Mouse (Mus musculus) frontal cortex, adult 2 months (tissue): ENCODE measurements at regions not wholly inside any gene's neighbourhood (a gene's known extent, or its start where the extent isn't known, plus 50 kb on each side); places are given as distances from the start of the nearest gene placed in this dataset.

ENCODE experiments used
- DNase-seq, 2 experiments: peaks; one replicate each; pipeline ENCODE4 v3.0.0; 2022; ENCODE audit warnings: low spot score in 1 of 2; ENCODE audit errors: extremely low spot score in 1 of 2

DNA sequence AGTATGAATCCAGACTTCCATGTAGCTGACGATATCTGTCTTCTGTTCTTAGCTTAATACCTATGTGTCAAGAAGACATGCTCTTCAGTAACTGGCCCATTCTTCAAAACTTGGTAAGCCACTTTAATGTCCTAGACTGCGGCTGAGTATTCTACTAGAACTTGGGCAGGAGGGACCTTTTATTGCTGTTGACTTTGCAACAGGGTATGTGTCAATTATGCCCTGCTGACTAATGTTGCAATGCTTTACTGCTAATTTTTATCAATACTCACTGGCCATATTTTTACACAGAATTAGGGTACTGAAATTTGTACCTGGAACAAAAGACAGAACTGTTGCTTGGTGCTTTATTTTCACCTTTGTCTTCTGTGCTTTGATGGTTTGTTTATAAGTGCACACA lies 746.9 kb downstream of the Ppargc1a start:
- no peak for DNase-seq

DNA sequence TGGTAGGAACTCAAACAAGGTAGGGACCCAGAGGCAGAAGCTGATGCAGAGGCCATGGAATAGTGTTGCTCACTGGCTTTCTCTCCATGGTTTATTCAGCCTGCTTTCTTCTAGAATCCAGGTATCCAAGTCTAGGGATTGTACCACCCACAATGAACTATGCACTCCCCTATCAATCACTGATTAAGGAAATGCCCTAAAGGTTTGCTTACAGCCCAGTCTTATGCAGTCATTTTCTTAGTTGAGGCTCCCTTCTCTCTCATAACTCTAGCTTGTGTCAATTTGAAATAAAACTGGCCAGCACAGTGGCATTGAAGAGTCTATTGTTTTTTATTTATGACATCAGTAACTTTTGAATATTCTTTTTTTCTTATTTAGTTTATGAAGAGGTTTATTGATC lies 747.6 kb downstream of the Ppargc1a start:
- no peak for DNase-seq

DNA sequence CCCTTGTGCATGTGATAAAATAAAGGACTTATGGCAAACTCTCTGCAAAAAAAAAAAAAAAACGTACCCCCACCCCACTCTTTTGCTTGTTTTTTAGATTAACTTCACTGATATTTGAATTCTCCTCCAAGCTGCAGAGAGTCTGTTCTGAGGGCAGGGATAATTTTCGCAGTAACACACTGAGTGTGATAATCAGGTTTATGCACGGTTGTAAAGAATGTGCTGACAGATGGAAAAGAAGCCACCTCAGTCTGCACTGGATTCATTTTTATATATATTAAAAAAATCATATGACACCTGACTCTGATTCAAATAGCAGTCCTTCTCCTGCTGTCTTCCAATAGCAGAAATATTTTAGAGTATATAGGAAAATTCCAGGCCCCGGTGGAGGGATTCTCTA lies 736.5 kb upstream of the Adgra3 start:
- DNase-seq: no peak

DNA sequence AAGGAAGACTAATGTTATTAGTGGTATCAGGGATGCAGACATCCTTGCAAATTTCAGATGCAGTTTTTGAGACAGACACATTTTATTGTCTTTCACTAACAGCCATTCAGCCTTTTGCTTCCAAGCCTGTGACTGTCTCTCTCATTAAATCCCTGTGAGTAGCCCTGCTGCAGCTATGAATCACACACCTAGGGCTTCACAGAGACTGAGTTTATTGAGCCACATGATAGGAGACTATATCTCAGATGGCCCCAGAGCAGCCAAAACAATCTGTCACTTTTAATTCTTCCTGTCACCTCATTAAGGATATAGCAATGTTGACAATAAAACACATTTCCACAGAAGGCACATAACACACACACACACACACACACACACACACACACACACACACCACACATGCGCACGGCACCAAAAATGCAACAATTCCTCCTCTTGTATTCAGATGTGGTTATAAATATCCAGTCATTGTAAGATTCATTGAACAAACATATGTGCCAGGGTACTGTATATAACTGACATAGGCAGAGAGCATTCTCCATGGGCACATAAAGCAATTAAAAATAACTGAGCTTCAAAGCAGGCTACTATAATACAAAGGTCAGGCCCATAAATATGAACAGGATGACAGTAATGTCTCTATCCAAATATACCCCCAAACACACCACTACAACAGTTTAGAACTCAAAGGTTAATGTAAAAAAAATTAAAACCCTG lies 735.8 kb upstream of the Adgra3 start:
- DNase-seq: no peak

DNA sequence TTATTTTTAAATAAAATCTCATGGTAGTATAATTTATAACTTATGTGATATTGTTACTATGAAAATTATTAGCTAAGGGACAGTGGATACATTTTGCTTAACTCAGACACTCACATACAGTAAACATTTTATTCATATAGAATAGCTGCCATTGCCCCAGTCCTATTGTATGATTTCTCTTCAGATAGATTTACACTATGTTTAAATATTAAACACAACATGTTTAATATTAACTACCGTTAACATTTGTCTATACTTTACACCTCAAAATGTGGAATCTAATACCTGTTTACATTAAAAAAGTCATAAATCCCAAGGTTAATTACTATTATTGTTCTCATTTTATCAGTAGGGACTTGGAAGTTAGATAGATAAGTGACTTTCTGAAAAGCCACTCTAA lies 734.8 kb upstream of the Adgra3 start:
- DNase-seq: no peak

DNA sequence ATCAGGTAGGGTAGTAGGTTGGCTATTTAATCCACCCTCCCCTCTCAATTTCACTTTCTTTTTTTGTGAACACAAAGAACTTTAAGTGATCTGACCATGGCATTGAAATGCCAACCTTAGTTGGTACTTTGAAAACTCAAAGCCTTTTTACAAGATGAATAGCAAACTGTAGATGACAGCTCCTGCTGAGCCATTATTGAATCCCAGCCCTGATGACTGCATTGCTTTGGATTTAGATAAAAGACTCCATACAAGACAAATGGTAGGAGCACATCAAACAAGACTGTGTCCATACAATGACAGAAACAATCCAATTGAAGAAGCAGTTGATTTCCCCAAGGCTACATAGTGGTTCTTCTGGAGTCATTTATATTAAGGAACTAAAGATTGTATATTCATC lies 726.5 kb upstream of the Adgra3 start:
- DNase-seq: no peak

DNA sequence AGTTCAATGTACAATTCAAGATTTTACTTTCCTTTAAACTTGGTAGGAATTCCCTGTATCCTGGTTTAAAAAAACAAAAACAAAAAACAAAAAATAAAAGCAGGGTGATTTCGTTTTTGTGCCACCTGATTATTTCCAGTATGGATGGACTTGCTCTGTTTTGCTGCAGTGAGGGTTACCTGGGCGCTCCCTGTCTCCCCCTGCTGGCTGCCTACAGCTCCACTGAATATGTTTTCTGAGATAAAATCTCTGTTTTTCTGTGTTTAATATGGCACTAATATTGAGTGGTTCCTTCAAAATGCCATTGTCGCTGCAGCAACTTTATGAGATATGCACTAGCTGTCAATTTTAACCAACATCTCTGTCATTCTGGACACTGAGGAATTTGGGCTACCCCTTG lies 720.3 kb upstream of the Adgra3 start:
- DNase-seq: no peak

DNA sequence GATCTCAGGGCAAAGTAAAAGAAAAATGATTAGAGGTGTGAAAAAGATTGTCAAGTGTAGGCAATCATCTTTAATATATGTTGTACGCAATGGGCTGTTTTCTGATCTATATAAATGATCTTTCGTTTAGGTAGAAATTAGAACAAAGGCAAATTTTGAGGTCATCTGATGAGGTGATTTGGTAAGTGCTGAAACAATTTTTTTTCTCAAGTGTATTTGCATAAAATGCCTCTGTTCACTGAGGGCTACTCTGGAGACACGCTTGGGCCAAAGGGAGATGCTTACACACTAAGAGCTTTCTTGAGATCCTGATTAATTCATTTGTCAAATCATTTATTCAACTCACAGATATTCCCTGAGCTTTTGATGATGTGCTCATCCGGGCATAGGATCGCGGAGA lies 719.4 kb upstream of the Adgra3 start:
- no peak for DNase-seq

DNA sequence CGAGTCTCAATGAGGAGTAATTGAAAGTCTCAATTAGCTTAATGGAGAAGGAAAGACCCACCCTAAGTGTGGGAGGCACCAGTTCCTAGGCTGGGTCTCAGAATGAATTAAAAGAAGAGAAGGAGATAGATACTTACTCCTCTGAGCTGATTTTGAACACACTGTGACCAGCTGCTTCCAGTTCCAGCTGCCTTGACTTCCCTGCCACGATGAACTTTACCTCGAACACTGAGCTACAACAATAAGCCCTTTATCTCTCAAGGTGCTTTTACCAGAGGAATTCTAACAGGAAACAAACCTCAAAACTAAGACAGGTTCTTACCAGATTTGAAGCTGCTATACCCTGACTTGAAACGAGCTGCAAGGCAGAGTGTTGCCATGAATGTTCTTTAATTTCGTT lies 703.5 kb upstream of the Adgra3 start:
- DNase-seq: no peak

DNA sequence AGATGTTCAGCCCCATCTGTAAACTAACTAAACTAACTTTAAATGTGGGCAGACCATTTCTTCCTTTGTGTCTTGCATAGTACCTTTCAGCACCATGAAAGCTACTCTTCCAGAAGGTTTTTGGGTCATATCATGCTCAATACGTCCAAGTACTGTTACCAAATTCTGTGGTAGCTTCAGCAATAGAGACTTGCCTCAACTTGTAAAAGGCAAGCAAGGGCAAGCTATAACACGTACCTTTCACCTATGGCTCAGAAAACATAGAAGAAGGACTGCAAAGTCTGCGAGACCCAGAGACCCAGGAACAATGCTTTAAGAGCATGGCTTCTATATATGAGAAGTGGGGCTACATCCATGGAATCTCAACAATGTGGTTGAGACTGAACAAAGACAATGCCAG lies 701.6 kb upstream of the Adgra3 start:
- DNase-seq: no peak

DNA sequence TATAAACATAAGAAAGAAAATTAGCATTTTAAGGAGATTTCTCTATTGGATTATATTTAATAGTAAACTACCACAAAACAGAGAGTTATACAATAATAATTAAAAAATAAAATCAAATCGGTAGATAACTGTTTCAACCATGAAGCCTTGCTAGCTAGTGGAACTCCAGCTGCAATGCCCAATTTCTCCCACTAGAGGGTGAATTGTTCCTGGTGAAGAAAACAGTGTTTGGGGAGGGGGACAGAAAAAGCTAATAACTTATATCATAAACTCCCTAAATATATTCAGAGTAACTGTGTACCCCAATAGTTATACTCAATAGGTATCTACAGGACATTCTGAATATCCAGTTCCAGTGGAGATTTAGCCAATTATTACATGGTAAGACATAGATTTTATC lies 694.0 kb upstream of the Adgra3 start:
- DNase-seq: peak in 1 of 2 experiments; percentile 58

DNA sequence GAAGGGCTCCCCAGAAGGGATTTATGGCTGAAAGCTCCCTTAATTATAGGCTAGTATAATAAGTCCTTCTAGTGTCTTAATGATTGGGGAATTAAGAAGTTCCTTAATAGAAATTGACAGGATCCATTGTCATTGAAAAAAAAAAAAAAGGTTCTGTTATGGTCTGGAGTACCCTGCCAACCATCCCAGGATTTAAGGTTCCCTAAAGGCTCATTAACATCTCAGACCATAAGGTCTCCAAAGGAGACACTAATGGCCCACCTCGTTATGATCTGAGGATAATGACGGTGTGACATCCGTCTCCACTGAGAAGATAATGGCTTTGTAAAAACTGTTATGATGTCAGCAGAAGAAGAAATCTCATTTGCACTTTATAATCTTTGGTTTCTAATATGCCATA lies 692.6 kb upstream of the Adgra3 start:
- DNase-seq: no peak

DNA sequence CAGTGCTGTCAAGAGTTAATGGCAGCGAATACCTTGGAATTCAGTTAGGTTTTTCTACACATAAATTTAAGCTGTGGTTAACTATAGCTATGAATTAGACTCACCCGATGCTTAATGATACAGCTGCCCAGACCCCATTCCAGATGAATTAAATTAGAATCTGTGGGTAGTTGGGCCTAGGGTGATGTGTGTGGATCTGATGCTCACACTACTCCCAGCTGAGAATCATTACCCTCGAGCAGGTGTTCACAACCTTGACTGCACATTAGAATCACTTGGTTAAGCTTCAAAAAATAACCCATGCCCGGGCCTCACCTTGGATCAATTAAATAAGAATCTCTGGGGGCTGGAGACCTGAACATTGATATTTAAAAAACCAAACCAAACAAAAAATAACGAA lies 684.2 kb upstream of the Adgra3 start:
- no peak for DNase-seq

DNA sequence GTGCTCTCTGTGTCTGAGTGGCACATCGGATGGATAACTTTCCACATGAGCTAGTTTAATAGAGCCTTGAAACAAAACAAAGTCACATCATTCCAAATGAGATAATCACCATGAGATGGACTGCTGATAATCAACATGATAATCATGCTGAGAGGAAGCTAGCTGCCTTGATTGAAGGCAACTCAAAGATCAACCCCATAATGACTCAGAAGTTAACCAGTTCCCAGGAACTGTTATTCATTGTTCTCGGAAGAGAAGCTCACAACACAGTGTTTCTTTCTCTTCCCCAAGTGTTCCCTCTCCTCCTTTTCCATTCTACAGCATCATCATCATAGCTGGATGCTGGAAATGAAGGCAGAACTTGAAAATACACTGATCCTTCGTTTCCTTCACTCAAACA lies 674.9 kb upstream of the Adgra3 start:
- no peak for DNase-seq

DNA sequence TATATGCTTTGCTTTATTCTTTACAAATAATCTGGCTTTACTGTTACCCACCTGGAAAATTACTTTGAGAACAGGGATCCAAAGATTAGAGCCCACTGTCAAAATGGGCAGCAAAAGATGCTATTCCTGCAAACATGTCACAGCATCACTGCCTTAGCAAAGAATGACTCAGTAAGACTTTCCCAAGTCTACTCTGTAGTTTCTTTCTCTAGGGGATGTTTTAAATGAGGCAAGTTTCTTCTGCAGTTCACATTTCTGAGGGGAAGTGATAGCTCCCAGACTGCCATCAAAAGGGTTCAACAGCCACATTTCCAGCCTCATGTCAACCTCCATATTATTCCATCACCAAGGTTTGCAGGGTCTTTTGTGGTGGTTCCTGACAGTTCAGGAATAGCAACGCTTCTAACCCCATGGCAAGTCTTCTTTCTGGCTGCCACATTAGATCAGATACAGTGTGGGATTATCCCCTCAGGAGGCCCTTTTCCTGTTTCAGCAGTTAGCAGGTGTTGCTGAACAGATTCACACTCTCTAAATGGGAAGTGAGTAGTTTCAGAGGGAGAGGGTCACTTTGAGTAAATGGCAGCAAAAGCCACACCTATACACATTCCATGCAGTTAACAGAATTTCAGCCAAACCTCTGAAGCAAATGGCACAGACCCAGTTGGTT lies 669.7 kb upstream of the Adgra3 start:
- no peak for DNase-seq

DNA sequence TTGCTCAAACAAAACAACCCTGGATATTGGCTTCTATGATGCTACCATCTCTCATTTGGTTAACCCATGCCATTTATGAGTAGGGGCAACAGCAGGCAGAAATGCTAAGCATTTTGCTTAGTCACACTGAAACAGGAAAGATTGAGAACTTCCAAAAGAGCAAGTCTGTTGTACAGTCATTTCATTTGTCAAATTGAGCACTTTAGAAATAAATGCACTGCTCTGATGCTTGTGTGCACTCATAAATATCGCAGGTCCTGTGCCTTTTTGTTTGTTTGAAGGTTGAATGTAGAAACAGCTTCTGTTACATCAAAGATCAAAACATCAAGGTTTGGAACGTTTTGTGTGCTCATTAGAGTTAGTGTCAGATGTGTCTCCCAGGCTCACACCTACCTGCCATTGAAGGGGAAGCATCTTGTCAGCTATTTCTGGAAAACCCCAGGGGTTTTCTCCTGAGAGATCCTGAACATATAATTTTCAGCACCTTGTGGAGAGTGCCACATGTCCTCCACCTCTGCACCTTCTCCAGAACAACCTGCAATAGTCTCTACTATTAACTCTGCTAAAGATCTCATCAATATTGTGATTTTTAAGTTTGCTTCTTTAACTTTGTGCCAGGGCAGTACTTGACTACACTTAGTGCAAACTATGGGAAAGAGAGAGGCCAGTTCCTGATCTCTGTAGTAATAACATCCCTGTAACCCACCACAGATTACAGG lies 648.3 kb upstream of the Adgra3 start:
- no peak for DNase-seq

DNA sequence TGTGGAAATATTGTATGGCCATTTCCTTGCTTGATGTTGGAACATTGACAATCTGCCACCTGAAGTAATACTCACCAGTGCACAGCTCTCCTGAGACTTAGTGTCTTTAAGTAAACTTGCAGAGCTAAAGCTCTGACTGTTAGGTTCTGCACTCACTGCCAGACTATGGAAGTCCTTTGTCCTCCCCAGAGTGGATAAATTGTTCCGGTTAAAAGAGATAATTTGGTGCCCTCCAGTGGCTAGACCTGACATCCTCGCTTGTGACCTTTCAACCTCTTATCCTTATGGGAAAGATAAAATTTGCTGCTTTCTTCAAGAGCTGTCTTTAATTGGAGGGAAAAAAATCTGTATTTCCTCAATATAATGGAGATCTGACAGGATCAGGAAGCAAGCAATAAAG lies 639.3 kb upstream of the Adgra3 start:
- DNase-seq: peak in 1 of 2 experiments; percentile 19

DNA sequence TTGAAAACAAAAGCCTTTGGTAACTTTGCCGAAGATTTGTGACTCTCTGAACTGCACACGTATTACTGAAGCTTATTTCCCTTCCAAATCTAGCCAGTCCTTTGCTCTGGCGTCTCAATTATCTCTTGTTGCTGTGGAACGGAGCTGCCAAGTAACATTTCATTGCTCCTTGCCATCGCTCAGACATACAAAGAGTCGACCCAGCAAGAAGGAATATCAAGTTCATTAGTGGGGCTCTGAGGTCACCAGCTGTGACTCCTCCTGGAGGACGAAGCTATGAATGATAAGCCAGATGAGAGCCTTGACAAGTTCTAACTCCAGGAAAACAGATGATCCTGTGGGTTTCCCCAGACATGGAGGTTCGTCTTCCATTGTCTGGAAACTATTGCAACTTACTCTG lies 638.8 kb upstream of the Adgra3 start:
- peak in 1 of 2 experiments; percentile 17 for DNase-seq

DNA sequence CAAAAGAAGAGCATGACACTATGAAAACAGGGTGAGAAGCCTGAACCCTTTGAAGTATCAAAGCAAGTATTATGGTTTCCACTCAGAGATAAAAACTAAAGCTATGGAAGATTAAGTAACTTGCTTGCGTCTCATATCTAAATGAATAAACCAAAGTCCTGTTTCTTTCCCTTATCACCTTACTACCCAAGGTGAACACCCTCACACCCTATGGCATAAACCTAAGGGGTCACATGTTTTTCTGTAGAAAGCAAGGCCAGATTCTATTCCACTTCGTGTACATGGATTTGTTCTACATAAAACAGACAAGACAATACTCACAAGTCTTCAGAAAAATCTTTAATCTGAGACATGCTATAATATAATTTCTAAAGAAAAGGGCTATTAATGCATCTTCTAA lies 629.6 kb upstream of the Adgra3 start:
- no peak for DNase-seq

DNA sequence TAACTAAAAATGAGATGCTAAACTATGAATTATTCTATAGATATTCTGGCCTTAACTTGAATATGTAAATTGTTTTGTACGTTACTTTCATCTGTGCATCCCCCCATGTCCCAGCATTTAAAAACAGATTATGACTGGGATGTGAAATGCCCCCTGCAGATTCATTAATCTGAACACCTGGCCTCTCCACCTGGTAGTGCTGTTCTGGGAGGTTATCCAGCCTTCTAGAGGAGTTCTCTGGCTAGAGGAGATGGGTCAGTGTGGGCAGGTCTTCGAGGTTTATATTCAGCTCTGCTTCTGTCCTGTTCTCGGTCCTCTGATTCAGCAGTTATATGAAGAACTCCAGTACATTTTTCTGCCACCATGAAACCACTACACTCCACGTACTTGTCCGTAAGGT lies 625.2 kb upstream of the Adgra3 start:
- DNase-seq: no peak

DNA sequence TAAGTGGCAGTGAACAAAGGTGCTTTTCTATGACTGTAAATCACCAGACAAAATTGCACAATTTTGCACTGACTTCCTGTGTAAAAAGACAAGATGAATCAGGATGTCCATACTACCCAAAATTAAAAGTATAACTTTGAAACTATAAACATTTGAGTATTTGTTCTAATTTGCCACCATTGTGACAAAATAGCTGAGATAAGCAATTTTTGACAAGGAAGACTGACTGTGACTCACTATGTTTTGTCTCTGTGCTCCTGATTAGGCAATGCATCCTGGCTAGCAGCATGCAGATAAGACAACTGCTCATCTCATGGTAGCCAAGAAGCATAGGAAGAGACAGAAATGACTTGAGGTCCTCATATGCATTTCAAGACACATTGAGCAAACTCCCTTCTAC lies 577.7 kb upstream of the Adgra3 start:
- DNase-seq: no peak

DNA sequence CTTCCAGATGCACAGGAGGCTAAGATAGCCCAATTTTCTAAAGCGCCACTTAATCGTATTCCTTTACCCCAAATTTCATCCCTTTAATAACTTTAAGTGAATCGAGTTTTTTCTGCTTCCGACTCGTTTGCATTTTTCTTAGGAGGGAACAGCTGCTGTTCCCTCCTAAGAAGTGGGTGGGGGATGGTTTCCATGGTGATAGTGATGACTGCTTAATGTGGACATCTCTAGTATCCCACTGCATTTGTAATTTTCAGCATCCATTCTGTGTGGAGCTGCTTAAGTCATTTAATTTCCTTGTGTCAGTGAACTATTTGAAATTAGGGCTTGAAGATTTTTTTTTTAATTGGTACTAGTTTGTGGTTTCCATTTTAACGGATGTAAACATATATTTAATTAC lies 567.8 kb upstream of the Adgra3 start:
- DNase-seq: peak; percentile 14 to 58
